Mouse (Mus musculus) left cerebral cortex, postnatal 25 days (tissue): ENCODE measurements around the gene Snx3. TPM values are rescaled to one million over a fixed set of nuclear protein-coding genes. Genes with fewer than 3 reads are reported as not detected.
A peak's percentile ranks its signal among the peaks of the same experiment; 100 is the strongest.

Experiments
- DNase-seq, 2 experiments: peaks; one replicate each; pipeline ENCODE4 v3.0.0; 2022; ENCODE audit warnings: low spot score in 2 of 2, mixed read lengths in 1 of 2
- intact Hi-C: fragments of 180-260 bp; cut with DNase I; formaldehyde crosslinking; loops from one replicate; pipeline ENCODE4 v1.15.1; 2025
- total RNA-seq, 2 experiments: library from RNA; stranded (reverse); gene quantifications; 2 replicates each; pipeline ENCODE4 v1.2.3; 2021

Snx3 gene
- total RNA-seq, 2 experiments from 2014 or later: 208 to 218 TPM

DNA sequence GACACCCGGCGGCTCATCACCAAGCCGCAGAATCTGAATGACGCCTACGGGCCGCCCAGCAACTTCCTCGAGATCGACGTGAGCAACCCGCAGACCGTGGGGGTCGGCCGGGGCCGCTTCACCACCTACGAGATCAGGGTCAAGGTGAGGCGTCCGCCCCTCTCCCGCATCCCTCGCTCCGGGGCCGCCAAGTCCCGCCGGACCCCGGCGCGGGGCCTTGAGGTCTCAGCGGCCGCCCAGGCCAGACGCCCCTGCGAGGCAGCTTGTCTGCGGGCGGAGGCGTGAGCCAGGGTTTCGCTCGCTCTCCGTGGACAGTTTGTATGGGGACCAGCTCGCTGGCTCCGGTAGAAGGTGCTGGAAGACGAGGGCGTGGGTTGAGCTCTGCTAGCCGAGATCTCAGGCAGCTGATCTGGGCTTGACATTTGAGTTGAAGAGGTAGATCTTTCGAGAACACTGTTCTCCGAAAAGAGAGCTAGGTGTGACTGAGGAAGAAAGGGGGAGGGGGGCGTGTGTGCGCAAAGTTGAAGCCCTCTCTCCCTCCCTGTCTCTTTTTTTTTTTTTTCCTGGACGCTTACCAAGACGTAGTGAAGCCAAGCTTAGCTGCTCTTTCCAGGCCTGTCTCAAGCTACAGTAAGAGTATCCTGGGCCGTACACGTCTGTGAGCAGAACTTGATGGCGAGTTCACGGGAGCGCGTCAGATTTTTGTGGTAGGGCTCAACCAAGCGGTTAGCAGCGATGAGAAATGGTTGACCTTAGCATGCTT lies 700 bp downstream of the Snx3 start:
- peak in 1 of 2 experiments; percentile 78 for DNase-seq
- intact Hi-C loops: loop anchor here (1.0 kb wide), 2 partner anchors 24 to 78 kb away; partner anchors contain the start of gene Afg1l

GRCm38 (mm10) chr10:42504096-42504710 lies 2.4 kb downstream of the Snx3 start:
- no peak for DNase-seq
- intact Hi-C loops: no loop called here

GRCm38 (mm10) chr10:42510141-42510540 lies 8.3 kb downstream of the Snx3 start:
- intact Hi-C loops: no loop called here

GRCm38 (mm10) chr10:42511184-42512135 lies 9.6 kb downstream of the Snx3 start:
- DNase-seq: no peak
- intact Hi-C loops: no loop called here

More at GRCm38 (mm10) chr10:42510141-42510540, 8.3 kb downstream of the Snx3 start:
- no peak for DNase-seq

DNA sequence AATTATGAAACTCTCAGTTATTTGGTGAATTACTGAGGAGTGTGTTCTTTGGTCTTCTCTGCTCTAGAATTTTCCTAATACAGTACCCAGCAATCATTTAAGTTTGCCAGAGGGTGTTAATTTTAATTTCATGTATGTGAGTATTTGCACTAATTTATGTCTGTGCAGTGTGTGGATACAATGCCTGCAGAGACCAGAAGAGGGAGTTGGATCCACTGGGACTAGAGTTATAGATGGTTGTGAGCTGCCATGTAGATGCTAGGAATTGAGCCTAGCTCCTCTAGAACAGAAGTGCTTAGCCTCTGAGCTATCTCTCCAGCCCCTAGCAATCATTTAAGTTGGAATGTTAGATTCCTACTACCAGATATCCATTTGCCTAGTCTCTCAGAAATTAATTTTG lies 12.3 kb downstream of the Snx3 start:
- intact Hi-C loops: no loop called here
- no peak for DNase-seq

DNA sequence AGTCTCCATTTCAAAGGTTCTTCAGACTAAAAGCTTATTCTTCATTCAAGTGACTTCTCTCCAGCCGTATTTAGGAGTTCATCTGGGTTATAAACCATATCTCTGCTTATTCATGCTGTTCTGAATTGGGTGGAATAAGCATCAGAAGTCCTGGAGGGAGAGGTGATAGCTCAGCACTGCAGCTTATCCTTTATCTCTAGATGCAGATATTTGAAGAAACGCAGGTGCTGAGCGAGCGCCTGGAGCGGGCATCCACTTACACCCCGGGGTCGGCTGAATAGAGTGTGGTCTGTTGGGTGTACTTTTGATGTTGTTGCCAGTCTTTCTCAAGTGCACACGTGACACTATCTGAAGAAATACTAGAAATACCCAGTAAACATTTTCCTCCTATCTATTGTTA lies 16.5 kb downstream of the Snx3 start:
- intact Hi-C loops: no loop called here

DNA sequence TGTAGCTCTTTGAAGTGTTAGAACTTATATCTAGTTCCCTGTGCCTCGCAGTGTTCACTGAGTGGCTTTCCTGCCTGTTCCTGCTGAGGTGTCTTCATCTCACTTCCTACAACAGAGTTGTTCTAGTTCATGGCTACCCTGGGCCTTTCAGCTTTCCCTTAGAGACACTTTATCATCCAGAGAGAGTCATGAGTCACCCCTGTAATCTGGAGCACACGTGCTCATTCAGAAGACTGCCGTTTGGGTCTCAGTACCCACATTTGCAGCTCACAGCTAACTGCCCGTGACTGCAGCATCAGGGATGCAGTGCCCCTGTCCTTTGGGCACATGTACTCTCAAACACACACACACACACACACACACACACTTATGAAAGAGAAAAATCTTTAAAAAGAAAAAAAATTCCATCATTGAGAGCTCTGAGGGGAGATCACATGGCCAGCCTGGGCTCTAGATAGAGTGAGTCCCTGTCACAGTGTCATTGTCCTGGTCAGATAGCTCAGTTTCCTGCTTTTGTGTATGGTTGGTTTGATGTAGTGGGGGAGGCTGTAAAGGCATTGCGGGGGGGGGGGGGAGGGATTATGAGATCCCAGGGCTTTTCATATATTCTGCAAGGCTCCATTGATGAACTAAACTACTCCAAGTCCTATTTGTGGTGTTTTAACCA lies 19.6 kb downstream of the Snx3 start:
- intact Hi-C loops: no loop called here
- no peak for DNase-seq

More for the DNA sequence above, 16.5 kb downstream of the Snx3 start:
- no peak for DNase-seq

- no peak for DNase-seq
- intact Hi-C loops: no loop called here
Measured at GRCm38 (mm10) chr10:42522912-42523311, 21.1 kb downstream of the Snx3 start.

- intact Hi-C loops: no loop called here
- DNase-seq: no peak
Measured at GRCm38 (mm10) chr10:42523556-42524162, 21.8 kb downstream of the Snx3 start.

GRCm38 (mm10) chr10:42525682-42526081 lies 23.9 kb downstream of the Snx3 start:
- intact Hi-C loops: no loop called here
- no peak for DNase-seq

DNA sequence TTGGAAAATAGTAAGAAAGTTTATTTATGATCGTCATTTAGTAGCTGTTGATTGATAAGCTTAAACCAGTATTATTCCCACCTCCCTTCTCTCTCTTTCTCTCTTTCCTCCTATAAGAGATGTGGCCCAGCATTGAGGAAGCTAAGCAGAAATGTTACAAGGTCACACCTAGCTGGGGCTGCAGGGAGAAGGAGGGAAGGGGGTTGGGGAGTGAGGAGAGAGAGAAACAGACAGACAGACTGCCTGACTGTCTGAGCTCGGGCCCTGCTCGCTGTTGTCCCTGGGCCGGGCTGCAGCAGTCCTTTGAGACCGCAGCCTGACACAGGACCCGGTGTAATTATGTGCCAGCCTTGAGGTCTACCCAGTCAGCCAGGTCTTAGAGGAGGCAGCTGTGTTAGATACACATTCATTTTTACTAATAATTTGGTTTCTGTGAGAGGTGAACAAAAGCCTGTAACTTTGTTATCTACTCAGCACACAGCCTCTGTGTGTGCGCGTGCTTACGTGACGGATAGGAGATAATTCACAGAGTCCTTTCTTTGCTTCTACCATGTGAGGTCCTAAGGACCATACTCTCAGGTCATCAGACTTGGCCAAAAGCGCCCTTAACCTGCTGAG lies 32.1 kb downstream of the Snx3 start:
- DNase-seq: no peak
- intact Hi-C loops: no loop called here

DNA sequence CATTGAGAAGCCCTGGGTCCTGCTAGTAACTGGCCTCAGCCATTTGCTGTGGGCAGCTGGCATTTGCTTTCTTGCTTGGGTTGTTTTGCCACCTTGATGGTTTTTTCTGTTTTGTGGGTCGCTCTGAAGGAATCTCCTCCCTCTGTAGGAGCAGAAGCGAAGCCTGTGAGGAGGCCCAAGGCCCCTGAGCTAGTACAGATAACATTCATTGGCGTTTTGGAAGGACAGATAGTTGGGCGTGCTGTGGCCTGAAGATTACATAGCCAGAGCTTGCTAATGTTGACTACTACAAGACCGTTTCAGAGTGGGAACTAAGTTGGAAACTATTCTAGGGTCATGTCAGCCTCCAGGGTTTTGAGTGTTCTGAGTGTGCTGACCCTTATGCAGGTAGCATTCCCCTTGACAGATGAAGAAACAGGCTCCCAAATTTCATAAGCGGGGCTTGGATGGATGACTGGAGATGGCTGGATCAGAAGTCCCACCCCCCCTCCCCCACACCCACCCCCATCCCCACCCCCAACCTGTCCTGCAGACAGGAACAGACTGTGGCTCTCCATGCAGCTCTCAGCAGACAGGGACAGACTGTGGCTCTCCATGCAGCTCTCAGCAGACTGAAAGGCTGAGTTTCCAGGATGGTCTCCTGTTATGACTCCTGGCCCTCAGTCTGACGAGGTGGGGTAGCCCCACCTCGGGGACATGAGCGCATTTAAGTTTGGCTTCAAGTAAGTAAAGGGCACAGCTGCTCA lies 35.9 kb downstream of the Snx3 start:
- DNase-seq: no peak
- intact Hi-C loops: no loop called here

DNA sequence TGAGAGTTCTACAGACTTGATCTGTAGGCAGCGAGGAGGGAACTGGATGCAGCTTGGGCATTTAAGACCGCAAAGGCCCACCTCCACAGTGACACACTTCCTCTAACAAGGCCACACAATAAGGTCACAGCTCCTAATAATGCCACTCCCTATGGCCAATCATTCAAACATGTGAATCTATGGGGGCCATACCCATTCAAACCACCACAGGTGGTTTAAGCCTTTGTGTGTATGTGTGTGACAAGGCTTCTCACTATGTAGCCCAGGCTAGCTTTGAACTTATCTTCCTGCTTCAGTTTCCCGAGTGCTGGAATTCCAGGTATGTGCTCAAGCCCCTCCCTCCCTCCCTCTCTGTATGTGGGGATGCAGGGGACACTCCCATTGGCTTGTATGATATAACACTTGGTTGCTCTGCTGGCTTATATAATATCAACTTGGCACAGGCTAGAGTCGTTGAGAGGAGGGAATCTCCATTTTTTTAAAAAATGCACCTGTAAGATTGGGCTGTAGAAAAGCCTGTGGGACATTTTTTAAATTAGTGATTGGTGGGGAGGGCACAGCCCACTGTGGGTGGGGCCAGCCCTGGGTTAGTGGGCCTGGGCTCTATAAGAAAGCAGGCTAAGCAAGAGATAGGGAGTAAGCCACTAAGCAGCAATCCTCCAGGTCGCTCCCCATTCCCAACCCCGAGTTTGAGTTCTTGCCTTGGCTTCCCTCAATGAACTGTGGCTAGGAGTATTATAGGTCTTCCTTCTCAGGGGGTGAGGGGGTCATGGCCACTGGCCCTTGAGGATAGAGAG lies 44.1 kb downstream of the Snx3 start:
- no peak for DNase-seq
- intact Hi-C loops: no loop called here

- intact Hi-C loops: no loop called here
Measured at GRCm38 (mm10) chr10:42546507-42546906, 44.7 kb downstream of the Snx3 start.

DNA sequence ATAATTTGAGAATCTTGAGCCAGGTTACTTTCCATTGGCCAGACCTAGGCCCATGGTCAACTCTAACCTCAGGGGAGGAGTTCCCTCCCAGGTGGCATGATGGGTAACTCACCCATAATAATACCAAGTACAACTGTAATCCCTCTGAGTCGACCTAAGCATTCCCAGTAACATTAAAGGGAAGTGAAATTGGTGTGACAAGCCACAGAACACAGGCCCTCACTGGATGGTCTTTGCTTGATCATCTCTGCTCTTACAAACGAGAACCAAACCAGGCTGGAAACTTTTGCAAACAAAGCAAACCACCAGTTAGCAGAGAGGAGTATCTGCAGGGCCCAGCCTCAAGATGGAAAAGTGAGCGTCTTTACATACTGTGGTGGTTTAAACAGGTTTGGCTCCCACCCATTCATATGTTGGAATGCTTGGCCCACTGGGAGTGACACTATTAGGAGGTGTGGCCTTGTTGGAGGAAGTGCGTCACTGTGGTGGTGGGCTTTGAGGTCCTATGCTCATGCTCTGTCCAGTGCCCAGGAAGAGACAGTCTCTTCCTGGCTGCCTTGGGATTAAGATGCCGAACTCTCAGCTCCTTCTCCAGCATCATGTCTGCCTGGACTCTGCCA lies 57.9 kb downstream of the Snx3 start:
- intact Hi-C loops: no loop called here
- no peak for DNase-seq

More at GRCm38 (mm10) chr10:42546507-42546906, 44.7 kb downstream of the Snx3 start:
- DNase-seq: no peak

DNA sequence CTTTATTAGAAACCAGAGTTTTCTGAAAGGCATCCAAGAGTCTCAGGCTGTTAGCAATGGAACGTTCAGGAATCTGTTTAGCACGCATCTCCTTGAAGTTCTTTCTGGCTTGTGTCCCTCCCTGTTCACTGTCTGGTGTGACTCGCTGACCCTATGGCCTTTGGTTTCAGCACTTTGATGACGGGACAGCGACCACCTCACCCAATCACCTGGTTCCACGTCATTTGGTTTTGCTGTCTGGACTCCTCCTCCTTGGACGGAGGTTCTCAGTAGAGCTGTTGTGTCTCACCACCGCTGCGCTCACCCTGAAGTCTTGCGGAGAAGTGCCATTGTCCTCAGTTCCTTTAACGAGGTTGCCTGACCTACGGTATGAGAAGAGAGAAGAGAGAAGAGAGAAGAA lies 60.4 kb downstream of the Snx3 start:
- intact Hi-C loops: no loop called here
- DNase-seq: no peak

DNA sequence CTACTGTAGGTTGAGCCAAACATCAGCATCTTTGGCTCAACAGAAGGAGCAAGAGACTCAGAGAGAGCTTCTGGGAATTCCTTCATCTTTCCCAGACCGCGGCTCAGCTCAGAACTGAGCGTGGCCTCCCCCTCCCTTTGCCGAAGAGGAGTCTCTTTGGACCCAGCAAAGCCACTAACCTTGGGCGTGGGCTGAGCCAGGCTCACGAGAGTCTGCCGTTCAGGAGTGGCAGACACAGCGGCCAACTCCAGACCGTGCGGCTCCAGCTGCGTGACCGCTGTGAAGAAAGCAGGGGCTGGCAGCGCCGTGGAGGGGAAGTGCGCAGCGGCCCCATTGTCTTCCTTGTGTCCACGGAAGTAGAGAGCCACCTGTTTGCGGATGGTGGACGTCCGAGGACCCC lies 70.7 kb downstream of the Snx3 start:
- peak in 1 of 2 experiments; percentile 4 for DNase-seq
- intact Hi-C loops: no loop called here
